Mouse (Mus musculus): ENCODE data around the gene Tapbpl. TPM values are rescaled to one million over a fixed set of nuclear protein-coding genes. Genes with fewer than 3 reads are reported as not detected.

Gene Tapbpl
- polyA plus RNA-seq, 1 experiment from 2014 or later, result 9.0 TPM

DNA sequence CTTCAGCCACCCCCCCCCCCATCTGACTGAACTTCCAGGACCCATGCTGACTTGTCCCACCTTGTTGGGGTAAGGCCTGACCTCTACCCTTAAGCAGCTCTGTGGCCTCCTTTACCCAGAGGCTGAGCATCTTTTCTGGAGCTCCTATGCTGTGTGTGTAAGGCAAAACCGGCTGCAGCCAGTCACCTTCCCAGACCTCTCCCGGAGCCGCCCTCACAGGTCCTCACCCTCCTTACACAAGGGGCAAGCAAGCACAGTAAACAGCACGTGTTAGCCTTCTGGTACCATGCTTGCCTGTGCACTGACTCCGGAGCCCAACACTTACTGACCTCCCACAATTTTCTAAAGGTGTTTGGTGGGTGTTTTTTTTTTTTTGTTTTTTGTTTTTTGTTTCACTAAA, 56.2 kb downstream of the Tapbpl start:
- H3K4me1 ChIP-seq (replicated peaks; ENCODE audit: control insufficient read depth, insufficient read depth, low read length), result no peaks in the 10 kb centered on the region
- no peak overlapping the region for H3K4me2 ChIP-seq (ENCODE audit: low read depth, low read length)
- H3K9ac ChIP-seq (ENCODE audit: low read length), result no peak overlapping the region
- H3K27me3 ChIP-seq (ENCODE audit: control insufficient read depth, insufficient read depth, low read depth, low read length), result no peaks in the 10 kb centered on the region
- peaks cover 90% of the 10 kb centered on the region for H3K36me3 ChIP-seq (ENCODE audit: control insufficient read depth, insufficient read depth, low read length)
- no peak overlapping the region for H3K27ac ChIP-seq (ENCODE audit: low read length)
- 84% methylated on average over 5 of the region's 5 CpGs for WGBS
- no peak overlapping the region for H3K4me3 ChIP-seq (ENCODE audit: low read length)
- no peak for ATAC-seq (ENCODE audit: low read depth)
- no peaks in the 10 kb centered on the region for H3K9me3 ChIP-seq (ENCODE audit: control insufficient read depth, low read length)

Small RNA genes within 50 kb of the gene (microRNA-seq; reads per million reads assigned to microRNA genes)
- gene Mir3098 (0.59 reads per million), gene Mir8113 (not detected)

Other genes with a start within 250 kb of the Tapbpl start
- gene Pianp, start 235.2 kb downstream of the Tapbpl start, polyA plus RNA-seq (2015; fragmentation: Nextera tagmentation; extraction: Ambion mirVana), result 0.68 and 0.88 TPM in 2 replicates
- 14.0 and 14.3 TPM in 2 replicates for gene Zfp384, start 222.7 kb downstream of the Tapbpl start, polyA plus RNA-seq (2015; fragmentation: Nextera tagmentation; extraction: Ambion mirVana)
- 141 and 142 TPM in 2 replicates for gene Ing4, start 192.1 kb downstream of the Tapbpl start, polyA plus RNA-seq (2015; fragmentation: Nextera tagmentation; extraction: Ambion mirVana)
- 12.9 and 16.4 TPM in 2 replicates for gene Acrbp, start 182.2 kb downstream of the Tapbpl start, polyA plus RNA-seq (2015; fragmentation: Nextera tagmentation; extraction: Ambion mirVana)
- 0.45 and 0.49 TPM in 2 replicates for gene Lpar5, start 163.9 kb downstream of the Tapbpl start, polyA plus RNA-seq (2015; fragmentation: Nextera tagmentation; extraction: Ambion mirVana)
- gene Chd4, start 135.9 kb downstream of the Tapbpl start, polyA plus RNA-seq (2015; fragmentation: Nextera tagmentation; extraction: Ambion mirVana), result 58.2 and 59.4 TPM in 2 replicates
- 44.5 and 52.5 TPM in 2 replicates for gene Nop2, start 100.0 kb downstream of the Tapbpl start, polyA plus RNA-seq (2015; fragmentation: Nextera tagmentation; extraction: Ambion mirVana)
- 5.5 and 7.2 TPM in 2 replicates for gene Iffo1, start 86.6 kb downstream of the Tapbpl start, polyA plus RNA-seq (2015; fragmentation: Nextera tagmentation; extraction: Ambion mirVana)
- 1,562 and 1,631 TPM in 2 replicates for gene Gapdh, start 65.4 kb downstream of the Tapbpl start, polyA plus RNA-seq (2015; fragmentation: Nextera tagmentation; extraction: Ambion mirVana)
- gene Ncapd2, start 40.2 kb downstream of the Tapbpl start, polyA plus RNA-seq (2015; fragmentation: Nextera tagmentation; extraction: Ambion mirVana), result 123 and 135 TPM in 2 replicates
- 216 and 226 TPM in 2 replicates for gene Mrpl51, start 40.1 kb downstream of the Tapbpl start, polyA plus RNA-seq (2015; fragmentation: Nextera tagmentation; extraction: Ambion mirVana)
- 5.2 and 6.0 TPM in 2 replicates for gene Vamp1, start 16.3 kb downstream of the Tapbpl start, polyA plus RNA-seq (2015; fragmentation: Nextera tagmentation; extraction: Ambion mirVana)
- 3.1 and 5.7 TPM in 2 replicates for gene Cd27, start 5.2 kb upstream of the Tapbpl start, polyA plus RNA-seq (2015; fragmentation: Nextera tagmentation; extraction: Ambion mirVana)
- 0.16 TPM in 1 of 2 replicates, not detected in the other for gene Tuba3a, start 54.2 kb upstream of the Tapbpl start, polyA plus RNA-seq (2015; fragmentation: Nextera tagmentation; extraction: Ambion mirVana)
- gene Ltbr, start 82.0 kb upstream of the Tapbpl start, polyA plus RNA-seq (2015; fragmentation: Nextera tagmentation; extraction: Ambion mirVana), result 91.1 and 96.4 TPM in 2 replicates
- 9.1 and 13.4 TPM in 2 replicates for gene Scnn1a, start 88.8 kb upstream of the Tapbpl start, polyA plus RNA-seq (2015; fragmentation: Nextera tagmentation; extraction: Ambion mirVana)
- 115 and 117 TPM in 2 replicates for gene Tnfrsf1a, start 117.5 kb upstream of the Tapbpl start, polyA plus RNA-seq (2015; fragmentation: Nextera tagmentation; extraction: Ambion mirVana)
- gene Plekhg6, start 148.9 kb upstream of the Tapbpl start, polyA plus RNA-seq (2015; fragmentation: Nextera tagmentation; extraction: Ambion mirVana), result 0.49 and 0.99 TPM in 2 replicates

All from lung, embryonic 16.5 days (tissue).